Mouse (Mus musculus) kidney, adult 9 months (tissue): Measurements from ENCODE around the gene Tapt1.

Experiments
- DNase-seq: peaks from one replicate; pipeline ENCODE4 v3.0.0; 2022

Tapt1 gene

GRCm38 (mm10) chr5:44233933-44234332 lies 7.5 kb upstream of the Tapt1 start:
- DNase-seq, result no peak

GRCm38 (mm10) chr5:44228756-44229155 lies 2.3 kb upstream of the Tapt1 start:
- no peak for DNase-seq

GRCm38 (mm10) chr5:44228323-44228722 lies 1.9 kb upstream of the Tapt1 start:
- DNase-seq, result no peak

- DNase-seq, result no peak
These were observed 1.0 kb upstream of the Tapt1 start for GRCm38 (mm10) chr5:44227462-44227840.

- peak; percentile 10 for DNase-seq
These were observed 410 bp downstream of the Tapt1 start for GRCm38 (mm10) chr5:44225911-44226520.

- DNase-seq, result no peak
These were observed 1.4 kb downstream of the Tapt1 start for GRCm38 (mm10) chr5:44224916-44225600.

GRCm38 (mm10) chr5:44224251-44224650 lies 2.2 kb downstream of the Tapt1 start:
- peak; percentile 43 for DNase-seq

- DNase-seq, result no peak
These were observed 3.0 kb downstream of the Tapt1 start for GRCm38 (mm10) chr5:44223341-44223881.

- no peak for DNase-seq
These were observed 6.0 kb downstream of the Tapt1 start for GRCm38 (mm10) chr5:44220430-44220829.

- DNase-seq, result no peak
These were observed 6.6 kb downstream of the Tapt1 start for GRCm38 (mm10) chr5:44219871-44220270.

- DNase-seq, result no peak
These were observed 7.9 kb downstream of the Tapt1 start for GRCm38 (mm10) chr5:44218483-44218882.

- no peak for DNase-seq
These were observed 8.8 kb downstream of the Tapt1 start for GRCm38 (mm10) chr5:44217685-44218041.

GRCm38 (mm10) chr5:44217041-44217684 lies 9.3 kb downstream of the Tapt1 start:
- no peak for DNase-seq

- no peak for DNase-seq
These were observed 11.3 kb downstream of the Tapt1 start for GRCm38 (mm10) chr5:44215118-44215517.

- DNase-seq, result no peak
These were observed 12.4 kb downstream of the Tapt1 start for GRCm38 (mm10) chr5:44214025-44214424.

- DNase-seq, result no peak
These were observed 13.0 kb downstream of the Tapt1 start for GRCm38 (mm10) chr5:44213391-44213790.

GRCm38 (mm10) chr5:44211818-44212465 lies 14.5 kb downstream of the Tapt1 start:
- no peak for DNase-seq

GRCm38 (mm10) chr5:44207286-44207685 lies 19.1 kb downstream of the Tapt1 start:
- DNase-seq, result no peak

GRCm38 (mm10) chr5:44206651-44207050 lies 19.8 kb downstream of the Tapt1 start:
- peak; percentile 62 for DNase-seq

- no peak for DNase-seq
These were observed 23.0 kb downstream of the Tapt1 start for GRCm38 (mm10) chr5:44203410-44203809.

GRCm38 (mm10) chr5:44201665-44202064 lies 24.8 kb downstream of the Tapt1 start:
- no peak for DNase-seq

GRCm38 (mm10) chr5:44199109-44199508 lies 27.3 kb downstream of the Tapt1 start:
- DNase-seq, result no peak

- DNase-seq, result no peak
These were observed 28.0 kb downstream of the Tapt1 start for GRCm38 (mm10) chr5:44198471-44198870.

GRCm38 (mm10) chr5:44197806-44198205 lies 28.6 kb downstream of the Tapt1 start:
- no peak for DNase-seq
